Mouse (Mus musculus): ENCODE measurements around the gene Rap1a. TPM values are rescaled to one million over a fixed set of nuclear protein-coding genes. Genes with fewer than 3 reads are reported as not detected.

The Rap1a gene
- polyA plus RNA-seq, 1 experiment from 2014 or later, result 83.4 TPM

GRCm38 (mm10) chr3:105821504-105821903 is 20.4 kb upstream of the Rap1a start:
- Histone ChIP-seq H3K27ac (no peak overlapping the region), H3K9ac (no peak overlapping the region), H3K9me3 (no peaks in the 10 kb centered on the region), H3K4me2 (replicated peaks) (no peak overlapping the region), H3K4me1 (no peaks in the 10 kb centered on the region), H3K4me3 (no peak overlapping the region), H3K27me3 (no peaks in the 10 kb centered on the region), H3K36me3 (no peaks in the 10 kb centered on the region)
- WGBS, result 89% methylated on average over 3 of the region's 3 CpGs
- ATAC-seq (ENCODE audit: insufficient number of reproducible peaks, insufficient read depth, low FRiP score, low TSS enrichment), result no peak

DNA sequence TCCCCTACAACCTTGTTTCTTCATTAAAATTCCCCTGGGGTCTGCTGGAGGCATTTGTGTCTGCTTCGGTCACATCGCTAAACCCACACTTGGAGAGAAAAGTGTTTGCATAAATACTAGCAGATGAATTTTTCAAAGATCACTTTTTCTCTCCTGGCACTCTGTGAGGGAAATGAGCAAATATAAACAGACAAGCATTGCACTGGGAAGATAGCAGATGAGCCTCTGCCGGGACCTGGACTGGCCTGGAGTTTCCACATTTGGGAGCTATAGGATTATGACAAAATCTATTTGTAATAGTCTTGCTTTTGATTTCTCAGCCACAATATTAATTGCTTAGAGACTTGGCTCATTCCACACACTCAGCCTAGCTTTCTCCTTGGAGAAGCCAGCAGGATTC is 19.1 kb upstream of the Rap1a start:
- Histone ChIP-seq H3K4me2 (replicated peaks) (no peak overlapping the region), H3K9me3 (no peaks in the 10 kb centered on the region), H3K9ac (no peak overlapping the region), H3K4me3 (no peak overlapping the region), H3K4me1 (no peaks in the 10 kb centered on the region), H3K27ac (no peak overlapping the region), H3K27me3 (no peaks in the 10 kb centered on the region), H3K36me3 (no peaks in the 10 kb centered on the region)
- ATAC-seq (ENCODE audit: insufficient number of reproducible peaks, insufficient read depth, low FRiP score, low TSS enrichment), result no peak
- WGBS, result 85% methylated on average over 3 of the region's 3 CpGs

GRCm38 (mm10) chr3:105818130-105819004 is 17.2 kb upstream of the Rap1a start:
- Histone ChIP-seq H3K27me3 (no peaks in the 10 kb centered on the region), H3K4me2 (replicated peaks) (no peak overlapping the region)
- ATAC-seq (ENCODE audit: insufficient number of reproducible peaks, insufficient read depth, low FRiP score, low TSS enrichment), result no peak

GRCm38 (mm10) chr3:105816089-105816488 is 15.0 kb upstream of the Rap1a start:
- H3K36me3 ChIP-seq, result no peaks in the 10 kb centered on the region
- no peak overlapping the region for H3K9ac ChIP-seq
- no peak overlapping the region for H3K4me2 ChIP-seq (replicated peaks)
- no peaks in the 10 kb centered on the region for H3K27me3 ChIP-seq
- no peak overlapping the region for H3K4me3 ChIP-seq
- ATAC-seq (ENCODE audit: insufficient number of reproducible peaks, insufficient read depth, low FRiP score, low TSS enrichment), result no peak
- 0 out of 2 replicates have a peak, but pooled peaks cover 8% of the 10 kb centered on the region for H3K4me1 ChIP-seq
- H3K27ac ChIP-seq, result no peak overlapping the region
- no peaks in the 10 kb centered on the region for H3K9me3 ChIP-seq
- WGBS, result 70% methylated on average over 8 of the region's 8 CpGs

More at GRCm38 (mm10) chr3:105818130-105819004, 17.2 kb upstream of the Rap1a start:
- H3K9ac ChIP-seq, result no peak overlapping the region
- no peak overlapping the region for H3K4me3 ChIP-seq
- H3K9me3 ChIP-seq, result no peaks in the 10 kb centered on the region
- H3K4me1 ChIP-seq, result no peaks in the 10 kb centered on the region
- H3K27ac ChIP-seq, result no peak overlapping the region
- WGBS, result 61% methylated on average over 6 of the region's 6 CpGs
- no peaks in the 10 kb centered on the region for H3K36me3 ChIP-seq

DNA sequence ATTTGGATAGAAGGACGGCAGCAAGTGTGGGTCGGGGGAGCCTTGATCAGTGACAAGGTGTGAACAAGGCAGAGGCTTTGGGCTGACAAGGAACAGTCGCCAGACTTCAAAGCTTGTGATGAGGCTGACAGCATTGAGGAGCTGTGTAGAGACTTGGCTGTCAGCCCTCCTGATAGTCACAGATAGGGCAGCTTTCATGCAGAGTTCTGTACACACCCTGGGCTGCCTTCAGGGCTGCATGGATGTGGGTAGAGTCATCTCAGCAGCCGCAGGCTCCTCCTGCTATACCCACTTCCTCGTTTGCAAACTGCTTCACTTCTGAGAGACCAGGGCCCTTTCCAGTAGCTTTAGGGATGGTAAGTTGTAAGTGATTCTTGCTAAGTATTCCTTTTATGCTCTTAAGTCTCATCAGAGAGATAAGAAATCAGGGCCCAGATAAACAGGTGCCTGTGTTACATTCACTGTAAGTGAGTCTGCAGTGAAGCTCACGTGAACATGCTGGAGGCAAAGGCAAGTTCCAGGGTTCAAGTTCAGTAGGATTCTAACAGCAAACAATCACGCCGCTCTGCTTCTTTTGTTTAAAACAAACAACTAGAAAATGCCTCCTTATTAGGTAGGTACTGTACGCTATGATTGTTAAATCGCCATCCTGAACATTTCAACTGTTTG is 14.2 kb upstream of the Rap1a start:
- Histone ChIP-seq H3K4me3 (no peak overlapping the region), H3K4me2 (replicated peaks) (no peak overlapping the region), H3K9me3 (no peaks in the 10 kb centered on the region), H3K9ac (no peak overlapping the region), H3K4me1 (0 out of 2 replicates have a peak, but pooled peaks cover 8% of the 10 kb centered on the region), H3K36me3 (no peaks in the 10 kb centered on the region), H3K27ac (no peak overlapping the region), H3K27me3 (no peaks in the 10 kb centered on the region)
- 80% methylated on average over 10 of the region's 10 CpGs for WGBS
- ATAC-seq (ENCODE audit: insufficient number of reproducible peaks, insufficient read depth, low FRiP score, low TSS enrichment), result no peak

- H3K27ac ChIP-seq, result no peak overlapping the region
- WGBS, result 85% methylated on average over 2 of the region's 2 CpGs
These were observed 10.0 kb upstream of the Rap1a start for GRCm38 (mm10) chr3:105811146-105811545.

DNA sequence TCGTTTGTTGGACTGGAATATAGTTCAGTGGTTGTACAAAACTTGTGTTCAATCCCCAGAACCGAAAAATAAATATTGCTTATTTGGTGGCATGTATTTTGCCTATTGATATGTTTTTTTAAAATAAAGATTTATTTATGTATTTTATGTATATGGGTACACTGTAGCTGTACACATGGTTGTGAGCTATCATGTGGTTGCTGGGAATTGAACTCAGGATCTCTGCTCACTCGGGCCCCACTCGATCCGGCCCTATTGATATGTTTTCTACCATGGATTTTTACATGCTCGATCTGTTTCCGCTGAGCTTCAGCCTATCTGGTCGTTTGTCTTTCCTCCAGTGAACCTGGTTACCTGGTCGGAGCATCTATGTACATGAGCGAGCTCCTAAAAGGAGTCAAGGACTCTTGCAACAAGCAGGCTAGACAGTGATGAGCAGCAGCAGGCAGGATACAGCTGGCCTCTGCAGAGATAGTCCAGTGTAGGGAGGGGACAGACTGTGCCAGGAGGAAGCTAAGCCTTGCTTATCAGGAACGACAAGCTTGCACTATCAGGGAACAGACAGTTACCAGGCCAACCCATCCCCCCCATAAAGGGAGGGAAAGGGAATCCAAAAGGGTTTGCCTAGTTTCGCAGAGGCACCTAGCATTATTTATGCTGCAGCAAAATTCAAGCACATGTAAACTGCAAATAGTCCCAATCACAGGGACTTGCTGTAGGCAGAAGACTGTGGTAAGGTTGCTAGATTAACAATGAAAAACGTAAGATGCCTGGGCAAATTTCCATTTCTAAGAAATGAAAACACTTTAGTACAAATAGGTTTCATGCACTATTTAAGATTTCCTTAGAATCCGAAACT is 7.3 kb upstream of the Rap1a start:
- Histone ChIP-seq H3K9me3 (no peaks in the 10 kb centered on the region), H3K4me3 (no peak overlapping the region), H3K4me2 (replicated peaks) (no peak overlapping the region), H3K27ac (no peak overlapping the region), H3K4me1 (0 out of 2 replicates have a peak, but pooled peaks cover 8% of the 10 kb centered on the region), H3K36me3 (no peaks in the 10 kb centered on the region), H3K9ac (no peak overlapping the region), H3K27me3 (no peaks in the 10 kb centered on the region)
- no peak for ATAC-seq (ENCODE audit: insufficient number of reproducible peaks, insufficient read depth, low FRiP score, low TSS enrichment)
- 79% methylated on average over 14 of the region's 14 CpGs for WGBS

More at GRCm38 (mm10) chr3:105811146-105811545, 10.0 kb upstream of the Rap1a start:
- Histone ChIP-seq H3K4me3 (no peak overlapping the region), H3K4me1 (0 out of 2 replicates have a peak, but pooled peaks cover 8% of the 10 kb centered on the region), H3K4me2 (replicated peaks) (no peak overlapping the region), H3K36me3 (no peaks in the 10 kb centered on the region), H3K9me3 (no peaks in the 10 kb centered on the region), H3K9ac (no peak overlapping the region), H3K27me3 (no peaks in the 10 kb centered on the region)
- no peak for ATAC-seq (ENCODE audit: insufficient number of reproducible peaks, insufficient read depth, low FRiP score, low TSS enrichment)

GRCm38 (mm10) chr3:105807672-105808071 is 6.5 kb upstream of the Rap1a start:
- no peak overlapping the region for H3K4me2 ChIP-seq (replicated peaks)
- H3K9me3 ChIP-seq, result no peaks in the 10 kb centered on the region
- no peak overlapping the region for H3K9ac ChIP-seq
- 77% methylated on average over 1 of the region's 1 CpGs for WGBS
- H3K36me3 ChIP-seq, result no peaks in the 10 kb centered on the region
- H3K4me1 ChIP-seq, result 0 out of 2 replicates have a peak, but pooled peaks cover 6% of the 10 kb centered on the region
- H3K4me3 ChIP-seq, result no peak overlapping the region
- H3K27me3 ChIP-seq, result no peaks in the 10 kb centered on the region
- no peak overlapping the region for H3K27ac ChIP-seq
- ATAC-seq (ENCODE audit: insufficient number of reproducible peaks, insufficient read depth, low FRiP score, low TSS enrichment), result no peak

- Histone ChIP-seq H3K4me1 (no peaks in the 10 kb centered on the region), H3K27me3 (no peaks in the 10 kb centered on the region), H3K36me3 (no peaks in the 10 kb centered on the region), H3K9me3 (no peaks in the 10 kb centered on the region), H3K4me2 (replicated peaks) (no peak overlapping the region), H3K27ac (no peak overlapping the region), H3K9ac (no peak overlapping the region), H3K4me3 (no peak overlapping the region)
- no peak for ATAC-seq (ENCODE audit: insufficient number of reproducible peaks, insufficient read depth, low FRiP score, low TSS enrichment)
- 57% methylated on average over 11 of the region's 11 CpGs for WGBS
These were observed 5.5 kb upstream of the Rap1a start for GRCm38 (mm10) chr3:105806519-105807249.

- Histone ChIP-seq H3K4me2 (replicated peaks) (no peak overlapping the region), H3K27me3 (no peaks in the 10 kb centered on the region), H3K9ac (no peak overlapping the region), H3K9me3 (no peaks in the 10 kb centered on the region), H3K27ac (no peak overlapping the region), H3K4me3 (no peak overlapping the region), H3K36me3 (no peaks in the 10 kb centered on the region), H3K4me1 (peaks cover 13% of the 10 kb centered on the region)
- 86% methylated on average over 11 of the region's 11 CpGs for WGBS
- no peak for ATAC-seq (ENCODE audit: insufficient number of reproducible peaks, insufficient read depth, low FRiP score, low TSS enrichment)
These were observed 2.5 kb upstream of the Rap1a start for GRCm38 (mm10) chr3:105803600-105803999.

- Histone ChIP-seq H3K4me2 (replicated peaks) (peak overlapping the region; percentile 66), H3K9me3 (no peaks in the 10 kb centered on the region), H3K36me3 (no peaks in the 10 kb centered on the region), H3K9ac (peak overlapping the region; percentile 92), H3K27ac (peak overlapping the region; percentile 83), H3K27me3 (no peaks in the 10 kb centered on the region), H3K4me3 (peak overlapping the region; percentile 92), H3K4me1 (peaks cover 15% of the 10 kb centered on the region)
- peak; percentile 81 for ATAC-seq (ENCODE audit: insufficient number of reproducible peaks, insufficient read depth, low FRiP score, low TSS enrichment)
- 0% methylated on average over 30 of the region's 59 CpGs for WGBS
These were observed 403 bp downstream of the Rap1a start for GRCm38 (mm10) chr3:105800675-105801190.

All from embryonic facial prominence, embryonic 12.5 days (tissue).